Mouse (Mus musculus) testis, postnatal 14 days (tissue): Measurements from ENCODE around the gene Olfr747.
"Not testable (repeated sequence)": the region's sequence is repeated elsewhere in the genome, so short reads cannot be mapped to it uniquely, and the experiment has no call there.

Experiments used
- DNase-seq: peaks from one replicate; pipeline ENCODE4 v3.0.0; 2021; ENCODE audit warnings: low spot score

Olfr747 gene

GRCm38 (mm10) chr14:50693106-50693505, at the start of gene Olfr747:
Gene Olfr747, minus strand, starts transcription at chr14:50693206.
- no peak for DNase-seq

GRCm38 (mm10) chr14:50741584-50741983, 48.6 kb upstream of the Olfr747 start:
- no peak for DNase-seq

- DNase-seq, result no peak
Observed at GRCm38 (mm10) chr14:50740334-50740733, 47.3 kb upstream of the Olfr747 start.

GRCm38 (mm10) chr14:50722371-50722770, 29.4 kb upstream of the Olfr747 start:
- not testable (repeated sequence) for DNase-seq

GRCm38 (mm10) chr14:50719875-50720274, 26.9 kb upstream of the Olfr747 start:
- DNase-seq, result not testable (repeated sequence)

- DNase-seq, result no peak
Observed at GRCm38 (mm10) chr14:50707073-50707472, 14.1 kb upstream of the Olfr747 start, which contains the start of gene Olfr748. Gene Olfr748, plus strand, starts transcription at chr14:50707373.

GRCm38 (mm10) chr14:50646783-50647182, 46.2 kb downstream of the Olfr747 start, which contains the start of gene Olfr746:
Gene Olfr746, plus strand, starts transcription at chr14:50647083.
- DNase-seq, result no peak

- DNase-seq, result no peak
Observed at GRCm38 (mm10) chr14:50639088-50639487, 53.9 kb downstream of the Olfr747 start, which contains the start of gene Olfr745. Gene Olfr745, plus strand, starts transcription at chr14:50639388.
